Mouse (Mus musculus) cerebellum, adult 2 months (tissue): ENCODE results near the gene Fcgrt.

Source experiments
- CTCF ChIP-seq: fragments of 200-500 bp; IDR thresholded peaks from 2 replicates; pipeline ENCODE4 v1.5.1; 2011; ENCODE audit warnings: low read depth, mild to moderate bottlenecking, control low read depth, low read length, moderate library complexity, borderline replicate concordance; ENCODE audit not compliant: insufficient read depth
- POLR2A ChIP-seq: fragments of 200-500 bp; IDR thresholded peaks from 2 replicates; pipeline ENCODE4 v1.6.1; 2011; ENCODE audit warnings: low read length, control low read depth, borderline replicate concordance; ENCODE audit not compliant: insufficient read depth

DNA sequence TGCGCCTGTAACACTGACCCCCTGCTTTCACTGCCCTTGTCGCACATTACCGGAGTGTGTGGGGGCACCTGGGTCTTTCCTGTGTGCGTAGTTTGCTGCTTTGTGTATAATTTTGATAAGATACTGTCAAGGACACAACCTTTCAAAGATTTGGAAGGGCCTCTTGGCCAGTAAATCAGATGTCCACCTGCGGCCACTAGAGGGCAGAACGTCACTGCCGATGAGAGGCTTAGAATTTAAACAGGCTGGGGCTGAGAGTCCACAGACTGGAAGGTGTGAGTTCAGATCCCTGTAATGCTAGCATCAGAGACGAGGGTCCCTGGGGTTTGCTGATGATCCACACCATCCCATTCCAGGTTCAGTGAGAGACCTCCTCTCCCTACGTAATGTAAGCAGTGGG, 25.1 kb downstream of the Fcgrt start:
- peak; percentile 76 for TF ChIP-seq CTCF
- no peak for TF ChIP-seq POLR2A
